Mouse (Mus musculus) forebrain, postnatal 0 days (tissue): ENCODE data around the gene Nmnat2. TPM values are rescaled to one million over a fixed set of nuclear protein-coding genes. Genes with fewer than 3 reads are reported as not detected.
A peak's percentile ranks its signal among the peaks of the same experiment; 100 is the strongest.

ENCODE experiments used
- ATAC-seq: fragments of 200-750 bp; cut with Nextera tagmentation; 2 replicates; pipeline ENCODE4 v1.8.0; 2017; ENCODE audit warnings: mild to moderate bottlenecking, moderate library complexity
- DNase-seq: peaks from one replicate; pipeline ENCODE4 v3.0.0-alpha.2; 2015
- H3K27ac ChIP-seq: fragments of 300-500 bp; sonication (generic); 2 replicates; pipeline ENCODE4 v1.5.1; 2014; ENCODE audit warnings: low read depth, mild to moderate bottlenecking, antibody characterized with exemption, low read length, moderate library complexity, mixed read lengths
- H3K27me3 ChIP-seq: fragments of 300-500 bp; sonication (generic); 2 replicates; pipeline ENCODE4 v1.6.1; 2014; ENCODE audit warnings: mild to moderate bottlenecking, low read length, mixed read lengths; ENCODE audit not compliant: insufficient read depth
- H3K36me3 ChIP-seq: fragments of 300-500 bp; sonication (generic); 2 replicates; pipeline ENCODE4 v1.6.1; 2014; ENCODE audit warnings: mild to moderate bottlenecking, moderate library complexity; ENCODE audit not compliant: insufficient read depth
- H3K4me1 ChIP-seq: fragments of 300-500 bp; sonication (generic); 2 replicates; pipeline ENCODE4 v1.6.1; 2014; ENCODE audit warnings: antibody characterized with exemption; ENCODE audit not compliant: insufficient read depth
- H3K4me2 ChIP-seq: fragments of 300-500 bp; sonication (generic); 2 replicates; pipeline ENCODE4 v1.6.1; 2014; ENCODE audit warnings: low read depth, mild to moderate bottlenecking, moderate library complexity
- H3K4me3 ChIP-seq: fragments of 300-500 bp; sonication (generic); 2 replicates; pipeline ENCODE4 v1.5.1; 2014; ENCODE audit warnings: low read depth, low read length, mixed read lengths
- H3K9ac ChIP-seq: fragments of 300-500 bp; sonication (generic); 2 replicates; pipeline ENCODE4 v1.6.1; 2014; ENCODE audit warnings: mild to moderate bottlenecking
- H3K9me3 ChIP-seq: fragments of 300-500 bp; sonication (generic); 2 replicates; pipeline ENCODE4 v1.6.1; 2016; ENCODE audit warnings: low read length
- CTCF ChIP-seq: sonication (generic); IDR thresholded peaks from 2 replicates; pipeline ENCODE4 v1.5.1; 2016; ENCODE audit warnings: antibody characterized with exemption, control low read depth, low read depth
- WGBS: fragments of 180-500 bp; shearing (Covaris S2); extraction: QIAGEN DNeasy Blood & Tissue Kit; methylation state at CpG from one replicate; pipeline ENCODE4 v1.1.7; 2014; 5-methylcytosine and 5-hydroxymethylcytosine counted together
- polyA plus RNA-seq: library from polyadenylated mRNA; unstranded; fragments of >200 nt; fragmentation: Nextera tagmentation; extraction: Ambion mirVana; gene quantifications from 2 replicates; pipeline ENCODE4 v1.2.1, GENCODE M21; 2015
- total RNA-seq: library from RNA; depleted of rRNA; stranded (reverse); fragments of >200 nt; gene quantifications from 2 replicates; pipeline ENCODE4 v1.2.3, GENCODE M21; 2014

Gene Nmnat2
- total and polyA plus RNA-seq, 2 experiments from 2014 or later, result 81.8 to 142 TPM

DNA sequence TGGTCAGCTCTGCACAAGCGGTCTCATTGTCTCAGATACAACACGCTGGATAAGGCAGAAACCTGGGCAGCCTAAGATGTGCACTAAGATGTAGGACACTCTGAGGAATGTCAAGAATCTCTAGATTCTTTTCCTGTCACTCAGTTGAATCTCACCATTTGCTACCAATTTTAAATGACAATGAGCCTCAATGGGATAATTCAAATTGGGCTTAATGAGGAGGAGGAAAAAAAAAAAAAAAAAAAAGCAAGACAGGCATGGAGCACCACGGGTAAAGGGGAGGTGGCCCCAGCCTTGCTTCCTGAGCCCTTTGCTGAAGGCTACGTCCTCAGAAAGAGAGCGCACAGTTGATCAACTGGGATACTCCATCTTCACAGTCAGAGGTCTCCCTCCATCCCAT is 138.4 kb downstream of the Nmnat2 start:
- H3K4me2 ChIP-seq, result no peak overlapping the region
- no peaks in the 10 kb centered on the region for H3K4me1 ChIP-seq
- H3K27me3 ChIP-seq, result no peaks in the 10 kb centered on the region
- 61% methylated on average over 5 of the region's 5 CpGs for WGBS
- no peak overlapping the region for H3K4me3 ChIP-seq
- TF ChIP-seq CTCF, result no peak
- H3K9ac ChIP-seq, result no peak overlapping the region
- DNase-seq, result no peak
- no peak for ATAC-seq
- H3K36me3 ChIP-seq, result peaks cover 11% of the 10 kb centered on the region; the same call in 1 of the 2 replicates
- no peaks in the 10 kb centered on the region for H3K9me3 ChIP-seq
- no peak overlapping the region for H3K27ac ChIP-seq

- TF ChIP-seq CTCF, result no peak
- no peak overlapping the region for H3K4me2 ChIP-seq
- WGBS, result 78% methylated on average over 4 of the region's 4 CpGs
These were observed 138.8 kb downstream of the Nmnat2 start for GRCm38 (mm10) chr1:153093581-153093980.

GRCm38 (mm10) chr1:153094226-153095076 is 139.7 kb downstream of the Nmnat2 start:
- no peak overlapping the region for H3K4me3 ChIP-seq
- ATAC-seq (no peak), DNase-seq (no peak)
- peaks cover 4% of the 10 kb centered on the region for H3K36me3 ChIP-seq
- TF ChIP-seq CTCF, result no peak
- no peak overlapping the region for H3K4me2 ChIP-seq
- H3K27me3 ChIP-seq, result no peaks in the 10 kb centered on the region
- no peak overlapping the region for H3K9ac ChIP-seq
- no peak overlapping the region for H3K27ac ChIP-seq
- H3K9me3 ChIP-seq, result no peaks in the 10 kb centered on the region
- WGBS, result 25% methylated on average over 12 of the region's 12 CpGs
- no peaks in the 10 kb centered on the region for H3K4me1 ChIP-seq

More at GRCm38 (mm10) chr1:153093581-153093980, 138.8 kb downstream of the Nmnat2 start:
- H3K27ac ChIP-seq, result no peak overlapping the region
- peaks cover 9% of the 10 kb centered on the region; the same call in 1 of the 2 replicates for H3K36me3 ChIP-seq
- DNase-seq (no peak), ATAC-seq (no peak)
- H3K27me3 ChIP-seq, result no peaks in the 10 kb centered on the region
- no peaks in the 10 kb centered on the region for H3K9me3 ChIP-seq
- no peak overlapping the region for H3K9ac ChIP-seq
- H3K4me3 ChIP-seq, result no peak overlapping the region
- no peaks in the 10 kb centered on the region for H3K4me1 ChIP-seq

DNA sequence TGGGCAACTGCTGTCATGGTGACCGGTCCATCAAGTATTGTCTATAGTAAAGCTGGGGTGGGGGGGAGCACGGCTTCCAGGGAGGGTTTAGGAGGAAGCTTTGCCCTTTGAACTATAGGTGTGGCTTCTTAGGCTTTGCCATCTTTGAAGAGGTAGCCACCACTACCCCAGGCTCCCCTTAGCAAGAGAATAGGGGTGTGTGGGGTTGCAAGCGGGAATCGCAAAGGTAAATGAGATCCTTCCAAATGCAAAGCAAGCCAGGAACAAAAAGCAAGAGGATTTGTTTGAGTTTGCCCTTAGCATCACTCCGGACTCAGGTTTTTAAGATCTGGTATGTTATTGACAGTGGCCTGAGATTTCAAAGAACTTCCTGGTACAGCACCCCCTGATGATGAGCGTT is 140.5 kb downstream of the Nmnat2 start:
- no peak for TF ChIP-seq CTCF
- ATAC-seq, result no peak

DNA sequence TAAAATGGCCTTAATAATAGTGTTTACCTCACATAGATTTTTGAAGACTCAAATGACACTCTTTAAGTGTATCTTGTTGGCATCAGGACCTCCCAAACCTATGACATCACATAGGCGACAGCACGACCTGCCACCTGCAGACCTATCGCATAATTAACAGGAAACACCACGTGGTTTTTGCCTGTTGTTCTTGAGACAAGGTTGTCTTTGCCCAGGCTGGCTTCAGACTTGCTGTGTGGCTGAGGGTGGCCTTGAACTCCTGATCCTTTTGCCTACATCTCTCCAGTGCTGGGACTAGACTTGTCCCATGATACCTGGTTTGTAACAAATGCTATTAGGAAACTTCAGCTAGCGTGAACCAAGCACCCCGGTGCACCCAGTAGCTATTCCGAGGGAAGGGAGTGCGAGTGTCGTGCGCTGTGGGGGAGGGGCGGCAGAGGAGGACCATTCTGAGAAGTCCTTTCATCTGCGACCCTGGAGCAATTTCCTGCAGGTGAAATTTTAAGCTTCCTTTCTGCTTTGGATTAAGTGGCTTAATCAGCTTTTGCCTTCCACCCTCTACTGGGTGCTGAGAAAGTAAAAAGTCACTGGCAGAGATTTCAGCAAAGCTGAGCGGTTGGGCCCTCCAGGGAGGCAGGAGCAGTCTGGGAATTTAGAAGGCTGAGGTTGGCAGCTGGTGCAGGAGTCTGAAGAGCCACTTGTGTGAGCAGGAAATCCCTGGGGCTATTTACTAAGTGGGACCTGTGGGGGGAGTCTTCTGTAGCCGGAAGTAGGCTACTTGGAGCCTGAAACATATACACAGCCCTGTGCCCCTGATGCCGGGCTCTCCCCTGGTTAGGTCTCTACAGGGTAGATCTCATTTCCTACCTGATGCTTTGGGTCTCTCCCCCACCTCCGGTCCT is 141.3 kb downstream of the Nmnat2 start:
- no peaks in the 10 kb centered on the region for H3K27me3 ChIP-seq
- no peaks in the 10 kb centered on the region for H3K4me1 ChIP-seq
- H3K9me3 ChIP-seq, result no peaks in the 10 kb centered on the region
- 0 out of 2 replicates have a peak, but pooled peaks have one; percentile 5 for ATAC-seq
- 20% methylated on average over 16 of the region's 16 CpGs for WGBS
- no peak overlapping the region for H3K4me2 ChIP-seq
- H3K9ac ChIP-seq, result no peak overlapping the region
- DNase-seq, result no peak
- H3K36me3 ChIP-seq, result peaks cover 4% of the 10 kb centered on the region
- H3K27ac ChIP-seq, result no peak overlapping the region
- TF ChIP-seq CTCF, result no peak
- H3K4me3 ChIP-seq, result no peak overlapping the region

More for the DNA sequence above, 140.5 kb downstream of the Nmnat2 start:
- H3K4me3 ChIP-seq, result no peak overlapping the region
- H3K27ac ChIP-seq, result no peak overlapping the region
- no peak overlapping the region for H3K4me2 ChIP-seq
- no peak overlapping the region for H3K9ac ChIP-seq
- WGBS, result 48% methylated on average over 6 of the region's 6 CpGs
- H3K4me1 ChIP-seq, result no peaks in the 10 kb centered on the region
- H3K36me3 ChIP-seq, result peaks cover 2% of the 10 kb centered on the region
- H3K9me3 ChIP-seq, result no peaks in the 10 kb centered on the region
- no peak for DNase-seq
- H3K27me3 ChIP-seq, result no peaks in the 10 kb centered on the region

- Histone ChIP-seq H3K4me1 (no peaks in the 10 kb centered on the region), H3K36me3 (peaks cover 4% of the 10 kb centered on the region), H3K9ac (no peak overlapping the region), H3K9me3 (no peaks in the 10 kb centered on the region), H3K4me3 (no peak overlapping the region), H3K4me2 (no peak overlapping the region), H3K27ac (no peak overlapping the region), H3K27me3 (no peaks in the 10 kb centered on the region)
- DNase-seq, result no peak
- 91% methylated on average over 6 of the region's 6 CpGs for WGBS
- 0 out of 2 replicates have a peak, but pooled peaks have one; percentile 7 for TF ChIP-seq CTCF
- ATAC-seq, result no peak
These were observed 142.4 kb downstream of the Nmnat2 start for GRCm38 (mm10) chr1:153097017-153097675.
